Mouse (Mus musculus): ENCODE data around the gene Camsap1. TPM values are rescaled to one million over a fixed set of nuclear protein-coding genes. Genes with fewer than 3 reads are reported as not detected.
A peak's percentile ranks its signal among the peaks of the same experiment; 100 is the strongest.

The Camsap1 gene
- polyA plus RNA-seq, 1 experiment = 6.3 TPM

- 79% methylated on average over 3 of the region's 3 CpGs for WGBS
- TF ChIP-seq CTCF (conservative IDR thresholded peaks at IDR 0.05; ENCODE audit: insufficient read depth, insufficient read length, low read depth, low read length) (peak; percentile 26; the same call in 1 of the 2 replicates), POLR2A (IDR thresholded peaks at IDR 0.05; ENCODE audit: low read depth, low read length) (no peak)
- peak; percentile 27 for DNase-seq
- Histone ChIP-seq H3K36me3 (ENCODE audit: control insufficient read depth, insufficient read depth, low read length) (peaks cover 2% of the 10 kb centered on the region), H3K27me3 (replicated peaks; ENCODE audit: control insufficient read depth, insufficient read depth, low read length) (no peaks in the 10 kb centered on the region), H3K27ac (ENCODE audit: insufficient read depth, low read depth, low read length) (no peak overlapping the region), H3K4me3 (ENCODE audit: insufficient read depth, low read depth, low read length) (no peak overlapping the region), H3K4me1 (ENCODE audit: control insufficient read depth, insufficient read depth, low read length) (no peaks in the 10 kb centered on the region)
Measured at GRCm38 (mm10) chr2:25947950-25948349, 35.1 kb downstream of the Camsap1 start.

- WGBS = 76% methylated on average over 2 of the region's 2 CpGs
- H3K27ac ChIP-seq (ENCODE audit: insufficient read depth, low read depth, low read length) = no peak overlapping the region
- no peaks in the 10 kb centered on the region for H3K27me3 ChIP-seq (replicated peaks; ENCODE audit: control insufficient read depth, insufficient read depth, low read length)
- no peak overlapping the region for H3K4me3 ChIP-seq (ENCODE audit: insufficient read depth, low read depth, low read length)
- DNase-seq = no peak
- TF ChIP-seq POLR2A (IDR thresholded peaks at IDR 0.05; ENCODE audit: low read depth, low read length) (no peak), CTCF (conservative IDR thresholded peaks at IDR 0.05; ENCODE audit: insufficient read depth, insufficient read length, low read depth, low read length) (no peak)
- H3K4me1 ChIP-seq (ENCODE audit: control insufficient read depth, insufficient read depth, low read length) = no peaks in the 10 kb centered on the region
- peaks cover 2% of the 10 kb centered on the region for H3K36me3 ChIP-seq (ENCODE audit: control insufficient read depth, insufficient read depth, low read length)
Measured at GRCm38 (mm10) chr2:25943822-25944221, 39.3 kb downstream of the Camsap1 start.

- Histone ChIP-seq H3K27ac (ENCODE audit: insufficient read depth, low read depth, low read length) (no peak overlapping the region), H3K4me3 (ENCODE audit: insufficient read depth, low read depth, low read length) (no peak overlapping the region), H3K4me1 (ENCODE audit: control insufficient read depth, insufficient read depth, low read length) (no peaks in the 10 kb centered on the region), H3K36me3 (ENCODE audit: control insufficient read depth, insufficient read depth, low read length) (peaks cover 4% of the 10 kb centered on the region), H3K27me3 (replicated peaks; ENCODE audit: control insufficient read depth, insufficient read depth, low read length) (no peaks in the 10 kb centered on the region)
- WGBS = 70% methylated on average over 6 of the region's 6 CpGs
- TF ChIP-seq CTCF (conservative IDR thresholded peaks at IDR 0.05; ENCODE audit: insufficient read depth, insufficient read length, low read depth, low read length) (no peak), POLR2A (IDR thresholded peaks at IDR 0.05; ENCODE audit: low read depth, low read length) (no peak)
- no peak for DNase-seq
Measured at GRCm38 (mm10) chr2:25940503-25940902, 42.6 kb downstream of the Camsap1 start.

- 79% methylated on average over 6 of the region's 6 CpGs for WGBS
- no peaks in the 10 kb centered on the region for H3K4me1 ChIP-seq (ENCODE audit: control insufficient read depth, insufficient read depth, low read length)
- peak; percentile 54 for TF ChIP-seq CTCF (conservative IDR thresholded peaks at IDR 0.05; ENCODE audit: insufficient read depth, insufficient read length, low read depth, low read length)
- no peak for TF ChIP-seq POLR2A (IDR thresholded peaks at IDR 0.05; ENCODE audit: low read depth, low read length)
- DNase-seq = peak; percentile 32
- peaks cover 7% of the 10 kb centered on the region for H3K36me3 ChIP-seq (ENCODE audit: control insufficient read depth, insufficient read depth, low read length)
- H3K4me3 ChIP-seq (ENCODE audit: insufficient read depth, low read depth, low read length) = no peak overlapping the region
- H3K27ac ChIP-seq (ENCODE audit: insufficient read depth, low read depth, low read length) = no peak overlapping the region
- no peaks in the 10 kb centered on the region for H3K27me3 ChIP-seq (replicated peaks; ENCODE audit: control insufficient read depth, insufficient read depth, low read length)
Measured at GRCm38 (mm10) chr2:25931249-25931859, 51.7 kb downstream of the Camsap1 start.

- no peak overlapping the region for H3K4me3 ChIP-seq (ENCODE audit: insufficient read depth, low read depth, low read length)
- no peaks in the 10 kb centered on the region for H3K4me1 ChIP-seq (ENCODE audit: control insufficient read depth, insufficient read depth, low read length)
- H3K27me3 ChIP-seq (replicated peaks; ENCODE audit: control insufficient read depth, insufficient read depth, low read length) = no peaks in the 10 kb centered on the region
- no peak for DNase-seq
- H3K36me3 ChIP-seq (ENCODE audit: control insufficient read depth, insufficient read depth, low read length) = no peaks in the 10 kb centered on the region
- WGBS = 85% methylated on average over 7 of the region's 7 CpGs
- TF ChIP-seq POLR2A (IDR thresholded peaks at IDR 0.05; ENCODE audit: low read depth, low read length) (no peak), CTCF (conservative IDR thresholded peaks at IDR 0.05; ENCODE audit: insufficient read depth, insufficient read length, low read depth, low read length) (no peak)
- H3K27ac ChIP-seq (ENCODE audit: insufficient read depth, low read depth, low read length) = no peak overlapping the region
Measured at GRCm38 (mm10) chr2:25927821-25928220, 55.3 kb downstream of the Camsap1 start.

GRCm38 (mm10) chr2:25924934-25925333 lies 58.1 kb downstream of the Camsap1 start:
- Histone ChIP-seq H3K4me3 (ENCODE audit: insufficient read depth, low read depth, low read length) (no peak overlapping the region), H3K27me3 (replicated peaks; ENCODE audit: control insufficient read depth, insufficient read depth, low read length) (no peaks in the 10 kb centered on the region), H3K36me3 (ENCODE audit: control insufficient read depth, insufficient read depth, low read length) (no peaks in the 10 kb centered on the region), H3K27ac (ENCODE audit: insufficient read depth, low read depth, low read length) (no peak overlapping the region), H3K4me1 (ENCODE audit: control insufficient read depth, insufficient read depth, low read length) (no peaks in the 10 kb centered on the region)
- 75% methylated on average over 4 of the region's 4 CpGs for WGBS
- no peak for TF ChIP-seq POLR2A (IDR thresholded peaks at IDR 0.05; ENCODE audit: low read depth, low read length)
- TF ChIP-seq CTCF (conservative IDR thresholded peaks at IDR 0.05; ENCODE audit: insufficient read depth, insufficient read length, low read depth, low read length) = no peak
- no peak for DNase-seq

- no peak for DNase-seq
- 91% methylated on average over 2 of the region's 2 CpGs for WGBS
- no peak overlapping the region for H3K27ac ChIP-seq (ENCODE audit: insufficient read depth, low read depth, low read length)
- no peak for TF ChIP-seq POLR2A (IDR thresholded peaks at IDR 0.05; ENCODE audit: low read depth, low read length)
- no peak for TF ChIP-seq CTCF (conservative IDR thresholded peaks at IDR 0.05; ENCODE audit: insufficient read depth, insufficient read length, low read depth, low read length)
- no peaks in the 10 kb centered on the region for H3K36me3 ChIP-seq (ENCODE audit: control insufficient read depth, insufficient read depth, low read length)
- H3K4me1 ChIP-seq (ENCODE audit: control insufficient read depth, insufficient read depth, low read length) = no peaks in the 10 kb centered on the region
- H3K27me3 ChIP-seq (replicated peaks; ENCODE audit: control insufficient read depth, insufficient read depth, low read length) = no peaks in the 10 kb centered on the region
- H3K4me3 ChIP-seq (ENCODE audit: insufficient read depth, low read depth, low read length) = no peak overlapping the region
Measured at GRCm38 (mm10) chr2:25923799-25924198, 59.3 kb downstream of the Camsap1 start.
